Mouse (Mus musculus): ENCODE data around the gene Trmu. TPM values are rescaled to one million over a fixed set of nuclear protein-coding genes. Genes with fewer than 3 reads are reported as not detected.

Trmu gene
- polyA plus RNA-seq, 1 experiment from 2014 or later = 40.8 TPM

Other genes starting within 250 kb of the Trmu start
- gene Ppara, start 144.3 kb upstream of the Trmu start, polyA plus RNA-seq (2015; fragmentation: Nextera tagmentation; extraction: Ambion mirVana) = 1.2 and 1.7 TPM in 2 replicates
- gene Cdpf1, start 67.6 kb upstream of the Trmu start, polyA plus RNA-seq (2015; fragmentation: Nextera tagmentation; extraction: Ambion mirVana) = 17.1 and 20.5 TPM in 2 replicates
- gene Pkdrej, start 57.6 kb upstream of the Trmu start, polyA plus RNA-seq (2015; fragmentation: Nextera tagmentation; extraction: Ambion mirVana) = 0.04 TPM in 1 of 2 replicates, not detected in the other
- gene Ttc38, start 47.0 kb upstream of the Trmu start, polyA plus RNA-seq (2015; fragmentation: Nextera tagmentation; extraction: Ambion mirVana) = 3.4 and 3.9 TPM in 2 replicates
- gene Gtse1, start 19.6 kb upstream of the Trmu start, polyA plus RNA-seq (2015; fragmentation: Nextera tagmentation; extraction: Ambion mirVana) = 8.9 and 9.1 TPM in 2 replicates
- 1.6 and 1.8 TPM in 2 replicates for gene Celsr1, start 154.5 kb downstream of the Trmu start, polyA plus RNA-seq (2015; fragmentation: Nextera tagmentation; extraction: Ambion mirVana)
- gene Gramd4, start 178.4 kb downstream of the Trmu start, polyA plus RNA-seq (2015; fragmentation: Nextera tagmentation; extraction: Ambion mirVana) = 33.9 and 36.4 TPM in 2 replicates

Data from hindbrain, embryonic 13.5 days (tissue).